Mouse (Mus musculus): Measurements from ENCODE around the gene Slc28a1. TPM values are rescaled to one million over a fixed set of nuclear protein-coding genes. Genes with fewer than 3 reads are reported as not detected.
A peak's percentile ranks its signal among the peaks of the same experiment; 100 is the strongest.
"Not testable (repeated sequence)": the region's sequence is repeated elsewhere in the genome, so short reads cannot be mapped to it uniquely, and the experiment has no call there.

Gene Slc28a1
- polyA plus RNA-seq, 1 experiment from 2014 or later: 1.0 TPM

DNA sequence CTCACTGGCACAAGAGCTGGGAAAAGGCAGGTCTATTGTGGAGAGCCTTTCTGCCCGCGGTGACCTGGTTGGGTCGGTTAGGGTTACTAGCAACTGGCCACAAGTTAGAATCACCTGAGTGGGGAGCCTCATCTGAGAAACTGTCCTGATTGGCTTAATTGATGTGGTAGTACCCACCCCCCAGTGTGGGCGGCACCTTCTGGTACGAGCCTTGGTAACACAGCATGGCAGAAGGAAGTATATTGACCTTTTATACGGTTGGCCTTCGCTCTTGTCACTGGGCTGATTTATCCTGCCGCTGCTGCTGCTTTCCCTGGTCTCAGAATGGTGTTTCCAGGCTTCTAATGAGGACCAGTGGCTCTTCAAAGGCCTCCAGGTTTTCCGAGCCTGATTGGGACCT, 74.6 kb downstream of the Slc28a1 start:
- no peak for ATAC-seq (ENCODE audit: insufficient read depth)
- no peak overlapping the region for H3K27ac ChIP-seq (replicated peaks)
- H3K4me2 ChIP-seq: no peak overlapping the region
- no peak overlapping the region for H3K9ac ChIP-seq
- no peaks in the 10 kb centered on the region for H3K4me1 ChIP-seq (replicated peaks)
- 65% methylated on average over 9 of the region's 9 CpGs for WGBS (ENCODE audit: insufficient replicate concordance)
- H3K27me3 ChIP-seq: no peaks in the 10 kb centered on the region
- no peaks in the 10 kb centered on the region for H3K9me3 ChIP-seq (replicated peaks)
- H3K36me3 ChIP-seq (replicated peaks): no peaks in the 10 kb centered on the region
- no peak overlapping the region for H3K4me3 ChIP-seq (replicated peaks)

DNA sequence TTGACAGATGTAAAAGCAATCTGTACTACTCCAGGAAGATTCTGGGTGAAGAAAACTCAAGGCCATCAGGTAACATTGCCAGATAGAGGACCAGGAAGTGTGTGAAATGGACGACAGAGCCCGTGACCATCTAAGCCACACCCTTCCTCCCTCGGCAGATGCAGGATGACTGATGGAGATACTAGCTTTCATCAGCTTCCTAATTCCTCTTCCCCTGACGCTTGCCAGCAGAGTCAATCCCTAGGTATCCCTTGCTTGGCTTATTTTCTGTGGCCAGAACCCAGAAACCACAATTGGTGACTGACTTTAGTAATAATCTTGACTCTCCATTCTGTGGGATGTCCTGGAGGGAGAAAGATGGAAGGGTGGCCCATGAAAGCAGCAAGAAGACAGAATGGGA, 80.9 kb downstream of the Slc28a1 start:
- WGBS (ENCODE audit: insufficient replicate concordance): 12% methylated on average over 4 of the region's 4 CpGs

DNA sequence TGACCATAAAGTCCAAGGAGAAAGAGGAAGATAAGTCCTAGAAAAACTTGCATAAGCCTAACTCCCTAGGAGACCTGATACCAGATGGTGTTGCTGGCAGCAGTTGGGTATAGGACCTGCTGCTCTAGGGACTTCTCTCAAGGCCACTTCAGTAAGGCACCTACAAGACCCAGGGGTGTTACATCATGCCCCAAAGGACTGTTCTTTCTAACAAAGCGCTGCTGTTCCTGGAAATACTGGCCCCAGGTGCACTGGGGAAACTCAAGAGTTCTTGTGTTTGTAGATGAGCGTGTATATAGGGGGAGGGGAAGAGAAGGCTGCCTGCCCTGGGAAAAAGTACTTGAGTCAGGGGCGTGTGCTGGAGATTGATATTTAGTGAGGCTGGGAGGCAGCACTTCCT, 82.2 kb downstream of the Slc28a1 start:
- Histone ChIP-seq H3K36me3 (replicated peaks) (no peaks in the 10 kb centered on the region), H3K4me2 (no peak overlapping the region), H3K27me3 (no peaks in the 10 kb centered on the region), H3K9ac (no peak overlapping the region), H3K27ac (replicated peaks) (no peak overlapping the region), H3K9me3 (replicated peaks) (no peaks in the 10 kb centered on the region), H3K4me3 (replicated peaks) (no peak overlapping the region), H3K4me1 (replicated peaks) (peaks cover 16% of the 10 kb centered on the region)
- no peak for ATAC-seq (ENCODE audit: insufficient read depth)
- 35% methylated on average over 3 of the region's 3 CpGs for WGBS (ENCODE audit: insufficient replicate concordance)

More for the DNA sequence above, 80.9 kb downstream of the Slc28a1 start:
- H3K9ac ChIP-seq: no peak overlapping the region
- no peak overlapping the region for H3K27ac ChIP-seq (replicated peaks)
- no peak for ATAC-seq (ENCODE audit: insufficient read depth)
- H3K27me3 ChIP-seq: no peaks in the 10 kb centered on the region
- no peaks in the 10 kb centered on the region for H3K9me3 ChIP-seq (replicated peaks)
- H3K4me1 ChIP-seq (replicated peaks): peaks cover 16% of the 10 kb centered on the region
- H3K4me2 ChIP-seq: no peak overlapping the region
- H3K4me3 ChIP-seq (replicated peaks): no peak overlapping the region
- H3K36me3 ChIP-seq (replicated peaks): no peaks in the 10 kb centered on the region

DNA sequence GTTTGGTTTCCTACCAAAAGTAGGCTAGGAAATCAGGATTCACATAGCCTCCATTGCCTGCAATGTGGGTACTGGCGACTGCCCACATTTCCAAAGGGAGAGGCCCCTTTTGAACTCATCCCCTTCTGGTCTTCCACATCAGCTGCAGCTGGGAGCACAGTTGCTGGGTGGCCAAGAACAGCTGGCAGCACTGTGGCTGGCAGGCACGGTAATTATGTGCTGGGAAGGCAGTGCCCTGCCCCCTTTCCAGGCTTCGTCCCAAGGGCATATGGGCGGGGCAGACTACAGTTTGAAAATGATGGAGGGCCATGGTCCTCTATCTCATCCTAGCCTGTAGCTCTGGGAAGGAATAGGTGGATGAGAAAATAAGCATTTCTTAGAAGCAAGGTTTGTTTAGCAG, 83.9 kb downstream of the Slc28a1 start:
- H3K4me1 ChIP-seq (replicated peaks): peaks cover 16% of the 10 kb centered on the region
- H3K9me3 ChIP-seq (replicated peaks): no peaks in the 10 kb centered on the region
- no peak overlapping the region for H3K9ac ChIP-seq
- 36% methylated on average over 4 of the region's 4 CpGs for WGBS (ENCODE audit: insufficient replicate concordance)
- no peaks in the 10 kb centered on the region for H3K36me3 ChIP-seq (replicated peaks)
- ATAC-seq (ENCODE audit: insufficient read depth): no peak
- H3K4me2 ChIP-seq: no peak overlapping the region
- H3K27me3 ChIP-seq: no peaks in the 10 kb centered on the region
- no peak overlapping the region for H3K4me3 ChIP-seq (replicated peaks)
- H3K27ac ChIP-seq (replicated peaks): no peak overlapping the region

DNA sequence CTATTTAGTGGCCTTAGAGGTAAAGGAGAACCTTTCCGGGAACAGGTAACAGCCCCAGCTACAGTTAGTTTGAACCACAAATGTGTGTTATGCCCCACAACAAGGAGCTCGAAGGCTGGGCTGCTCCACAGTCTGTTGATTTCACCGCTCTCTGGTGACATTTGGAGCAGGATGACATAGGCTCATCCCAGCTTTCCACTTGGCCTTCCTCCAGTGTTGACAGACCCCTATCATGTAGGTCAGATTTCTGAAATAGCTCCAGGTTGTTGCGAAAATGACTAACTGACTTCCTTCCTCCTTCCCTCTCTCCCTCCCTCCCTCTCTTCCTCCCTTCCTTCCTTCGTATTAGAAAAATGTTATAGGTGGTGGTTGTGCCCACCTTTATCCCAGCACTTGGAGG, 84.5 kb downstream of the Slc28a1 start:
- WGBS (ENCODE audit: insufficient replicate concordance): 36% methylated on average over 5 of the region's 5 CpGs
- ATAC-seq (ENCODE audit: insufficient read depth): no peak
- H3K9me3 ChIP-seq (replicated peaks): no peaks in the 10 kb centered on the region
- peaks cover 16% of the 10 kb centered on the region for H3K4me1 ChIP-seq (replicated peaks)
- H3K9ac ChIP-seq: no peak overlapping the region
- H3K27ac ChIP-seq (replicated peaks): no peak overlapping the region
- no peaks in the 10 kb centered on the region for H3K36me3 ChIP-seq (replicated peaks)
- no peak overlapping the region for H3K4me3 ChIP-seq (replicated peaks)
- no peaks in the 10 kb centered on the region for H3K27me3 ChIP-seq
- no peak overlapping the region for H3K4me2 ChIP-seq

DNA sequence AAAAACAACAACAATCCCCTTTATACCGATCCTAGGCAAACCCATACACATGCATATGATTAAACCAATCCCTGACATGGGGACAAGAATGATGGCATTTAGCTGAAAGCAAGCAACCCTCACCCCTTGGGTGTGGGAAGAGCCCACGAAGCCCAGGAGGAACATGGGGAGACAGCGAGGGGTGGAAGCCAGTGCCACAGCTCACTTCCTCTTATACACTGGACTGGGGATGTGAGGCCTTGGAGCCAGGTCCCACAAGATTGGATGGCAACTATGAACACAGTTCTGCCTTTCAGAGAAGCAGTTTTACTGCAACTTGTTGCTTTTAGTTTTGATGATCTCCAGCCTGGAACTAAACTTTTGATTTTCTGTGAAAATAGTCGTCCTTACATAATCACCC, 85.2 kb downstream of the Slc28a1 start:
- Histone ChIP-seq H3K9ac (no peak overlapping the region), H3K27me3 (no peaks in the 10 kb centered on the region), H3K4me1 (replicated peaks) (peaks cover 16% of the 10 kb centered on the region), H3K9me3 (replicated peaks) (no peaks in the 10 kb centered on the region), H3K4me2 (no peak overlapping the region), H3K36me3 (replicated peaks) (no peaks in the 10 kb centered on the region), H3K4me3 (replicated peaks) (no peak overlapping the region), H3K27ac (replicated peaks) (no peak overlapping the region)
- ATAC-seq (ENCODE audit: insufficient read depth): no peak
- WGBS (ENCODE audit: insufficient replicate concordance): 23% methylated on average over 4 of the region's 4 CpGs

DNA sequence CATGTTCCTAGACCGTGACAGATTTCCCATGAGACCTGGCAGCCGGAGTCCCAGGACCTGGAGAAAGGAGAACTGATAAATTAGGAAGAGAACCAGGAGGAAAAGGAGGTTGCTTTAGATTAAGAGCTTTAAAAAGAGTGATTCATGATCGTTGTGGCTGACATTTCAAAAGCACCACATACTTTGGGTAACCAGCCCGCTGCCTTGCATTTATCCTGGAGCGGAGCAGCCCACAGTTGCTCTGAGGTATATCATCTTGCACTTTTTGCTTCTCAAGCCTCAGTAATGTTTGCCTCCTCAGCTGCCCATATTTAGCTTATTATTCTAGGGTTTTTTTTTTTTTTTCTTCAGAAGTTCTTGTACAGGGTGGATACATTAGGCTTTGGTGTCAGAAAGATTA, 87.8 kb downstream of the Slc28a1 start:
- no peak for ATAC-seq (ENCODE audit: insufficient read depth)
- WGBS (ENCODE audit: insufficient replicate concordance): 55% methylated on average over 5 of the region's 5 CpGs
- H3K4me2 ChIP-seq: no peak overlapping the region
- no peak overlapping the region for H3K27ac ChIP-seq (replicated peaks)
- no peak overlapping the region for H3K4me3 ChIP-seq (replicated peaks)
- peaks cover 16% of the 10 kb centered on the region for H3K4me1 ChIP-seq (replicated peaks)
- H3K9me3 ChIP-seq (replicated peaks): no peaks in the 10 kb centered on the region
- no peaks in the 10 kb centered on the region for H3K27me3 ChIP-seq
- no peaks in the 10 kb centered on the region for H3K36me3 ChIP-seq (replicated peaks)
- H3K9ac ChIP-seq: no peak overlapping the region

- not testable (repeated sequence) for H3K27me3 ChIP-seq; H3K4me2 ChIP-seq; H3K4me3 ChIP-seq (replicated peaks); H3K9ac ChIP-seq; H3K36me3 ChIP-seq (replicated peaks); ATAC-seq (ENCODE audit: insufficient read depth); H3K27ac ChIP-seq (replicated peaks); H3K9me3 ChIP-seq (replicated peaks)
- 70% methylated on average over 10 of the region's 10 CpGs for WGBS (ENCODE audit: insufficient replicate concordance)
- peaks cover 13% of the 10 kb centered on the region for H3K4me1 ChIP-seq (replicated peaks)
Observed at GRCm38 (mm10) chr7:81203576-81203975, 89.0 kb downstream of the Slc28a1 start.

GRCm38 (mm10) chr7:81208944-81209343, 94.3 kb downstream of the Slc28a1 start:
- H3K4me2 ChIP-seq: no peak overlapping the region
- H3K4me3 ChIP-seq (replicated peaks): no peak overlapping the region
- WGBS (ENCODE audit: insufficient replicate concordance): 21% methylated on average over 6 of the region's 6 CpGs
- peaks cover 49% of the 10 kb centered on the region for H3K27me3 ChIP-seq
- no peaks in the 10 kb centered on the region for H3K36me3 ChIP-seq (replicated peaks)
- H3K27ac ChIP-seq (replicated peaks): no peak overlapping the region
- no peak overlapping the region for H3K9ac ChIP-seq
- no peaks in the 10 kb centered on the region for H3K9me3 ChIP-seq (replicated peaks)
- ATAC-seq (ENCODE audit: insufficient read depth): no peak
- peaks cover 25% of the 10 kb centered on the region for H3K4me1 ChIP-seq (replicated peaks)

- Histone ChIP-seq H3K27me3 (peaks cover 61% of the 10 kb centered on the region), H3K27ac (replicated peaks) (no peak overlapping the region), H3K4me3 (replicated peaks) (no peak overlapping the region), H3K9ac (no peak overlapping the region), H3K4me2 (no peak overlapping the region), H3K9me3 (replicated peaks) (no peaks in the 10 kb centered on the region), H3K36me3 (replicated peaks) (no peaks in the 10 kb centered on the region), H3K4me1 (replicated peaks) (peaks cover 26% of the 10 kb centered on the region)
- no peak for ATAC-seq (ENCODE audit: insufficient read depth)
- 52% methylated on average over 12 of the region's 12 CpGs for WGBS (ENCODE audit: insufficient replicate concordance)
Observed at GRCm38 (mm10) chr7:81209979-81210685, 95.5 kb downstream of the Slc28a1 start.

- H3K4me1 ChIP-seq (replicated peaks): peaks cover 26% of the 10 kb centered on the region
- no peak overlapping the region for H3K4me3 ChIP-seq (replicated peaks)
- H3K9ac ChIP-seq: no peak overlapping the region
- peaks cover 77% of the 10 kb centered on the region for H3K27me3 ChIP-seq
- no peak overlapping the region for H3K27ac ChIP-seq (replicated peaks)
- 4% methylated on average over 8 of the region's 8 CpGs for WGBS (ENCODE audit: insufficient replicate concordance)
- H3K9me3 ChIP-seq (replicated peaks): no peaks in the 10 kb centered on the region
- ATAC-seq (ENCODE audit: insufficient read depth): no peak
- no peaks in the 10 kb centered on the region for H3K36me3 ChIP-seq (replicated peaks)
- H3K4me2 ChIP-seq: peak overlapping the region; percentile 70
Observed at GRCm38 (mm10) chr7:81211760-81212159, 97.2 kb downstream of the Slc28a1 start.

DNA sequence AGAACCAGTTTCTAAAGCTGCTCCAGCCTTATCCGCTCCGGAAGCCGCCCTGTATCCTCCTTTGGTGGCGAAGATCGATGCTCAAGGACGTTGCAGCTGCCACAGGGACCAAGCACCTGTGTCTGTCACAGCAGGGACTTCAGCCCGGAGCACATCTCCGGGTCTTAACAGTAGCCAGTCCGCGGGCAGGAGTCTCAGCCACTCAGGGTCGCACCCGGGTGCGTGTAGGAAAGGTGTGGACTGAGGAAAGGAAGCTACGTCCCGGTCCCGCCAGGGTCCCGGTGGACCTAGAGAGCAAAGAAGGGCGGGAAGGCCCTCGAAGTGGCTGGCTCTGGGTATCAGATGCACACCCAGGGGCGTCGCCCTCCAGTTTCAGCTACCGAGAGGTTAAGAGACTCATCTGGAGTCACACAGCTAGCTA, 97.7 kb downstream of the Slc28a1 start:
- Histone ChIP-seq H3K27me3 (peaks cover 79% of the 10 kb centered on the region), H3K27ac (replicated peaks) (peak overlapping the region; percentile 65), H3K9me3 (replicated peaks) (no peaks in the 10 kb centered on the region), H3K9ac (peak overlapping the region; percentile 17; the same call in 1 of the 2 replicates), H3K4me1 (replicated peaks) (peaks cover 26% of the 10 kb centered on the region), H3K4me2 (peak overlapping the region; percentile 70), H3K36me3 (replicated peaks) (no peaks in the 10 kb centered on the region), H3K4me3 (replicated peaks) (peak overlapping the region; percentile 58)
- no peak for ATAC-seq (ENCODE audit: insufficient read depth)
- WGBS (ENCODE audit: insufficient replicate concordance): 1% methylated on average over 22 of the region's 22 CpGs
